Mouse (Mus musculus) layer of hippocampus, adult 8-10 months (tissue): ENCODE measurements at regions not wholly inside any gene's neighbourhood (a gene's known extent, or its start where the extent isn't known, plus 50 kb on each side); places are given as distances from the start of the nearest gene placed in this dataset.
"Not testable (repeated sequence)": the region's sequence is repeated elsewhere in the genome, so short reads cannot be mapped to it uniquely, and the experiment has no call there.

Experiments used
- DNase-seq, 2 experiments: peaks; one replicate each; pipeline ENCODE4 v3.0.0; 2022; ENCODE audit warnings: low spot score in 2 of 2

DNA sequence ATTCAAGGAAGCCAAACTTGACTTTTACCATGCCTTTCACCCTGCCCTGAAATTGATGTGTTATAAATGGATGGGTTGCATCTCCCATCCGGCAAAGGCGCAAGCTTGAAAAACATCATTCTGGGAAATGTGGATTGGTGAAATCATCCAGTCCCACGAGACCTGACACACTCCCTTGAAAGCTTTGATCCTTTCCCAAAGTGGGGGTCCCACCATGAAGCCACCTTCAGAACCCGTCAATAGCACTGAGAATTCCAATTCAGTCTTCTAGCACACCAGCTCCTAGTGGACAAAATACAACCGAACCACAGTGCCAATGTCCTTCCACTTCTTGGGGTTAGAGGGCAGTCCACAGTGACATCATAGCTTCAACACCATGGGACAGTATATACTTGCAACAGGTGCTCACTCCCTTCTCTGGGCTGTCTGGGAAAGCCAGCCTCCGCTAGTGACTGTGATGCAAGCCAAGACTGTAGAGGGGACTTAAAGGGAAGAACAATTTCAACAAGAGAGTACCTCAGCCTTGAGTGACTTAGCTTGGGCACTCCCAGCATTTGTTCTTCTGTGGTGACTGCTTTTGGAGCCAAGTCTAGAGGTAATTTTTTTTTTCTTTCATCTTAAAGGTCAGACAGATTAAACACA lies 126.6 kb upstream of the Gmds start:
- no peak for DNase-seq

DNA sequence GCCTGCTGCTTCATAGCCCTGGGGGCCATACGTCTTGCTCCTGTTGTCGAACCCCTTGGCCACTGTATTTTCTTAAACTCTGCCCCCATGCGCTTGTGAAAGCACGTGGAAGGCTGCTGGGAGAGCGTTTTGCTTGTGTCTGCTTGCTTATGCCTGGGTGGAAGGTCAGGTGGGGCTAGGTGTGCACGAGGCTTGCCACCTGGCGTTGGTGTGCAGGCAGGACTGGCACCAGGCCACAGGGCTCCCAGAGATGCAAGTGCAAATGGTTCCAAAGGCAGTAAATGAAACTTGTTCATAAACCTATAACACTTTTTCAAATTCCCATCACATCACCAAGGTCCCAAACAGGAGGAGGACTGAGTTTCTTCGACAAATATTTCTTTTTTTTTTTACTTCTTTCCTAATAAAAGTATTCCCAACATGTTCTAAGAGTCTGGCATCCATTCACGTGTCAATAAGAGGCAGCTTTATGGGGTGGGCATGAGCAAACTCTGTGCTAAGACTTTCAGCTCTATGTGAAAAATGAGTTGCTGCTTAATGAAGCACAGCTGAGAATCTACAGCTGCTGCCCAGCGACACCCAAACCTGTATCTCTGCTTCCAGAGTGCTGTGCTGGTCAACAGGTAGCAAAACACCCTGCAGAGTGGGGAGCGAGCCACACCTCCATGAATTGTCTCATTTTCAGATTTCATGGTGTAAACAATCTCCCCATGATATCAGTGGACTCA lies 116.0 kb upstream of the Gmds start:
- DNase-seq = no peak

DNA sequence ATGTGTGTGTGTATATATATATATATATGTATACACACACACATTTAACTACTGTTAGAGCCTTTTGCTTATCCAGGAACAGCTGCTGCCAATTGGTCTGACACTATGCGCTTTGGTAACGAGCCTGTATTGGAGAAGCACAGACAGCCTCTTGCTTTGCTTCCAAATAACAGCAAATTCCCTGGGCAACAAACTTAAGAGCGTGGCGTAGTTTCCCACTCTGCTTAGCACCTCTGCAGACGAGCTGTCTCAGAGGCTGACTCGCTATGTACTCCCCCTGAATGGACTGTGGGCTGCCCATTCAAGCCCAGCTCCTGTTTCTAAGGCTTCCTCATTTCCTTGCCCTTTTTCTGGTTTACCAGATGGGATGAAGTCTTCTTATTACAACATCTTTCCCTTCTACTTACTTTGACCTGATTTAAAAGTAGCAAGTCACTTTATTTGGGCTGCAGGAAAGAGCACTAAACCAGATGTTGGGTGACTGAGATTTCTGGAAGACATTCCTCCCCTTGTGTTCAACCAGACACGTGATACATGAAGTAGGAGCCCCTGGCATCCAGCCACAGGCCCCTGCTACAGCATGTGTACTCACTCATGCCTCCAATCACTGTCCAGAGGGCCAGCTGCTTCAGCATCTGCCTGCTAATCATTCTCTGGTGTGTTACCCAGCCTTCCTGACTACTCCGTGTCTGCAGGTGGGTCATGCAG lies 111.3 kb upstream of the Gmds start:
- no peak for DNase-seq

DNA sequence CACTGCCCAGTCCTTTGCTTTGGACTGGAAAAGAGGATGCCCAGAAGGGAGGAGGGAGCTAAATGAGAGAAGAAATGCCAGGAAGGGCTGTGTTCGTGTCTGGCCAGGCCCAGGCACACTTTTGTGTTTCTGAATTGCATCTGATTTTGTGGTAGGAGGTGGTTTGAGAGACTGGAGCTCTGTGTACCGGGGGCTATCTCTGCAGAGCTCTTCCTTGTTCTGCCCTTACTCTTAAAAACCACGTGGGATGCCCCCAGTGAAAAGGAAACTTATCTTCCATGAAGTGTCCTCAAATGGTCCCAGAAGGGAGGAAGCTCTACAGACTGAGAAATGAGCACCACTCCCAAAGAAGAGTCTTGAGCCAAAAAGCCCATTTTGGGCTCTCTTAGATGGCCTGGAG lies 106.0 kb upstream of the Gmds start:
- no peak for DNase-seq

DNA sequence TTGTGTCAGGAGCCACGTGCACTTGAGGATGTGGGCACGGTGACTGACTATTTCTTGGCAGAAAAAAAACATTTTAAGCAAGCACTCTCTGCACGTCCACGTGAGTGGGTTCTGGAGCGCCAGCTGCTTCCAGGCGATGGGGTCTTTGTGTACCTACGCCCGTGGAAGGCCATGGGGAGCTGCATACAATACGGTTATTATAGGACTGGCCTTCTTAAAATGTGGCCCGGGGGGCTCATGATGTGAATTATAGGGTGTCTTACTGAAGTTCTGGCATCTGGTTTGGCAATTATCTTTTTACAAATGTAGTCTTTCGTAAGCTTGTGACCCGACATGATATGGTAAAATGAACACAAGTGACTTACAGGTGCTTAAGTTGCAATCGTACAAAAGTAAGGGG lies 103.5 kb upstream of the Gmds start:
- DNase-seq = no peak

DNA sequence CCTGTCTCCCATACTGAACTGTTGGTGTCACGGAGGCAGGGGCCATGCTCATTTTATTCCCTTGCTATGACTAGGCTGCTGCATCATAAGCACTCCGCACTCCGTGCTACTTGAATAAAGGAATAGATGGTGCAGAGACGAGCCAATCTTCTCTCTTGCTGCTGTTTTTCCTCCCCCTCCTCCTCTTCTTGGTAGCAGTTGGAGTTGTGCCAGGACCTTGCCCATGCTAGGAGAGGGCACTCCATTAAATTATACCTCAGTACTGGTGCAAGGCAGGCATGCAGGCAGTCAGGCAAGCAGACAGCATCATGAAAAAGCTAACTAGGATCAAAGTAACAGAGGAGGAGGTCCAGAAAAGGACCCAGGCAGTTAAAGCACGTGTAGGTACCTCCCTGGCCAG lies 96.6 kb upstream of the Gmds start:
- no peak for DNase-seq

DNA sequence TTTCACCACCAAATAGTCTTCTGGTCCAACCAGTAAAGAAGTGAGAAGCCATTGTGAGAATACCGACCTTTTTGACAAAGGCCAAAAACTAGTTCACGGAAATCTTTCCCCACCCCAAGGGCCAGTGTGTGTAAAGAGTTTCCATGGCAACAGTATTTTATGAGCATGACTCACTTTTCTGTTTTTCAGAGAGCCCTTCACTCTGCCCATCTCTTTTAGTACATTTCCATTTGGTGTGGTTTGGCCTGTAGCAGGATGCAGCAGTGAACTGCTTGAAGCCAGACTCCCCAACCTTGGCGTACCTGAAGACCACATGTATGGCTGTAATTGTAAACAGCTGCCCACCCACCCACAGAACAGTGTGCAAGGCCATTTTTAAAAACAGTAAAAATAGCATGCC lies 89.9 kb upstream of the Gmds start:
- no peak for DNase-seq

DNA sequence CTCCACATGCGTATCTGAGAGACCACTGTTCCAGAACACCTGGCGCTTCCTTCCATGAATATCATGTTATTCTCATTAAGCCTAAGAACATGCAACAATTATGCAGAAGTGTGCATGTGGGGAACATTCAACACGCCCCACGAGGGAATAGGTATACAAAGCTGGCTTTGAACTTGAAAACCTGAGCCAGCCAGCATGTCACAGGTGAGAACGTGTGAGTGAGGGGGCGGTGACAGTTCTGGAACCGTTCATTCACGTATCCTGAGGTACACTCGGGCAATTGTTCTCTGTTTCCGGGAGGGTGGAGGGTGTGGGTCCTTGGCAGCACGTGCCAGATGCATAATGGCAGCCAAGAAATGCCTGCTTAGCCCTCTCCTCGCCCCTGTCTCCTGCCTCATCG lies 88.4 kb upstream of the Gmds start:
- no peak for DNase-seq

DNA sequence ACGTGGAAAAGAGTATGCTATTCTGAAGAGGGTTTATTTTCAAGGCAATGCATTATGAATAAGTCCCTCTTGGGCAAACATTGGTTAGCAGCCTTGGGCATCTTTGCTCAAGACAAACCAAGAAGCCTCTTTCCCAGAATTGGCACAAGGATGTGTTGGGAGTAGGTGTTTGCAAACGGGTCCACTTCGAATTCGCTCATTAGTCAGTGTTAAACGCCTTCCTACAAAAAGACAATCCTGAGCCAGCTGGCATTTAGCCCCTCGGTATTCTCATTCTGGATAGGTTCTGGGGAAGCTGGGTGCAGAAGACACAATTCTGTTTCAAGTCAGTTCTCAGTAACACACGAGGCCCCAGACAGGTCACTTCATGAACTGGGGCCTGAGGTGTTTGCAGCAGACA lies 87.7 kb upstream of the Gmds start:
- peak in 1 of 2 experiments; percentile 8 for DNase-seq

DNA sequence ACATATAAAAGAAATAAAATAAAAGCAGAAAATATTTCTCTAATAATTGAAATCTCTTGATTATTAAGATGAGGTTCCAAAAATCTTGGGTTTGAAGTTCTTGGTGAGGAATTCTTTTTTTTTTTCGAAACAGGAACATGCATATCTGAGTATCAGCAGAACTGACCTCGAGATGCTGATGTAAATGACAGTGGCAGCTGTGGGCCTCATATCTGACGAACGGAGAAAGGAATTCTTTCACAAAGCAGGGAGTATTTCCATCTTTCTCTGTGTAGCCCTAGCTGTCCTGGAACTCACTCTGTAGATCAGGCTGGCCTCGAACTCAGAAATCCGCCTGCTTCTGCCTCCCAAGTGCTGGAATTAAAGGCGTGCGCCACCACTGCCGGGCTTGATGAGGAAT lies 86.0 kb upstream of the Gmds start:
- not testable (repeated sequence) for DNase-seq

DNA sequence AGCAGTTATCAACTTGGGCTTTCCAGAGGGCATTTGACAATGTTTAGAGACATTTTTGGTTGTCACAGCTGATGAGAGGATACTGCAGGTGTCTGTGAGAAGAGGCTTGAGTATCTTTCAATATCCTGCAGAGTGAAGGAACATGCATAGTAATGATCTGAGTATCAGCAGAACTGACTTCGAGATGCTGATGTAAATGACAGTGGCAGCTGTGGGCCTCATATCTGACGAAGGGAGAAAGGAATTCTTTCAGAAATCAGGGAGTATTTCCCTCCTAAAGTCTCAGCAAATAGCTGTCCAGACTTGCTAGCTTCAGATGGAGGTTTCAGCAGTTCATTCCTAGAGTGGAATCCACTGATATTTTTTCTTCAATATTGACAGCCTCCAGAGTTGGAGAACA lies 83.9 kb upstream of the Gmds start:
- DNase-seq = no peak

DNA sequence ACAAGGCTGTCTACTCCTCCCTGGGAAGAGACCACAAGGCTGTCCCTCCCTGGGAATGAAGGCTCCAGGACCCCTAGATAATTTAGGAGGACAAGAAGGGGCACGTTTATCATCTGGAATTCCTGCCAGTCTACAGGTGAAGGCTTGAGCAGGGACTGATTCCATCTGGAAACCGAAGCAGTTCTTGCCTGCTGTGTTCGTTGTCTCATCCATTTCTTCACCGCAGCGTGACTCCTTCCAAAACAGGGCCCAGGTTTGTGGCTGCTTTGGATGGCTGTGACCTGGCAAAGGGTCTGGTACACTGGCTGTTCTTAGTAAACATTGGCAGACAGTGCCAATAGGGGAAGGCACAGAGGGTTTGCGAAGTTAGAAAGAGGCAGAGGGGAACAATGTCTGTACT lies 80.8 kb upstream of the Gmds start:
- DNase-seq = no peak

DNA sequence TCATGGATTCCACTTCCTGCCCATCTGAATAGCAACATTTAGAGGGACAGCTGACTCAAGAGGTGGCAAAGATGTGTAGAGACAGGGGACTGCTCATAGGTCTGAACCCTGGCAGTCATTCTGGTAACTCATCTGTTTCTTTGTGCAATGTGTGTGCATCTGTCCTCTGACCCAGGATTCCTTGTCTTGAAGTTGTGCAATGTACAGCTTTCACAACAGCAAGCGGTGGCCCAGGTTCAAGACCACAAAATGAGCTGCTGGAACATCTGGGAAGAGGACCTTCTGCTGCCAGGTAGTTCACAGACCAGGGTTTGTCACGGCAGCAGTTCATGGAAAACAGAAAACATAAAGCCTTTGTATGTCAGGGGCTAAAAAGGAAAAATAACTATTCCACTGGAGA lies 80.1 kb upstream of the Gmds start:
- no peak for DNase-seq

DNA sequence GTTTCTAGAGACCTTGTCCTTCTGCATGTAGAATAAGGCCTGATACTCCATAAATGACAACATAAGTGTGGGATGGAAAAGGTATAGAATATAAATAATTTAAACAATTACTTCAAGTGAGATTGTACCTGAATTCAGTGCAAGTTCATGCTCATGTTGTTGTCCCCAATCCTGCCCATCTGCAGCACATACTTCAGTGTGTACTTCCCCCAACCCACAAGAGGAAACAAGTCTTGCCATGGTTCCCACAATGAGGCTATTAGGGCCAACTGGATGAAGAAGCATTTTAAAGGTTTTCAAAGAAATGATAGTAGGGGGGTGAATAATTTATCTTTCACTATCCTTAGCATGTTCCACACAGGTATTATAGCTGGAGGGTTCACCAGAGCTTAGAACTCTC lies 79.4 kb upstream of the Gmds start:
- no peak for DNase-seq

DNA sequence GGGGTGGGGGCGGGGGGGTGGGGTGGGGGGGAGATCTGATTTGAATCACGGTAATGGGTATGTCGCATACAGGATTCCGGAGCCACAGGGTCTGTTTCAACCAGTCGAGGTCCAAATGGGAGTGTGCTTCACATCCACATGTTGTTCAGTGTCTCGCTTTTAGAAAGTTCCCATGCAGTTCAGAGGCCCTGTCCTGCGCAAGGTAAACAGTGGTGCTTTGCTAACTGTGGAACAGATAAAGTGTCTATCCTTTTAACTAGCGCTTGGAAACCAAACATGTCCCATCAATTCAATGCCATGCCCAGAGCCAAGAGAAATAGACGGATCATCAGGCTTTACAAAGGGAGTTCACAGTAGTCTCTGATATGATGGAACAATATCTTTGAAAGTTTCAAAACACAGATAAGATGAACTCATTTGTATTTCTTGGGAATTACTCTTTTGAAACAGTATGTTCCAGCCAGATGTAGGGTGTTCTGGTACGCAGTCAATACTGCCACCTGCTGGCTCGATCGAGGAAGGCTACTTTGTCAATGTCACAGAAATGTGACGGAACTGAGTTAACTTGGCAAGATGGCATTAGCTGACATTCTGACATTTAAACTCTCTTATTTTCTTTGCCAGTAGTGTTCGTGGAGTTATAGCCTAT lies 72.9 kb upstream of the Gmds start:
- peak; percentile 22 to 74 for DNase-seq

DNA sequence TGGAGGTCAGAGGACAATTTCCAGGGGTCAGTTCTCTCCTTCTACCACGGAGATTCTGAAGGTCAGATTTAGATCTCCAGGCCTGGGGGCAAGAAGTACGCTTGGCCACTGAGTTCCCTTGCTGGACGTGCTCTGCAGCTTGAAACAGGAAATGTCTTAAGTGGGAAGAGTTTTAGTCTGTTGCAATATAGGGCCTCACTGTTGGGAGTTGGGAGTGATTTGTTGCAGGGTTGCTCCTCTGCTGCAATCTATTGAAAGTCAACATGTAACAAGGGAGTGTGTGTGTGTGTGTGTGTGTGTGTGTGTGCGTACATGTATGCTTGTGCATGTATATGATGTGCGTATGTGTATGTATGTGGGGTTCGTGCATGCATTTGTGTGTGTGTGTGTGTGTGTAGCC lies 71.5 kb upstream of the Gmds start:
- DNase-seq = no peak

DNA sequence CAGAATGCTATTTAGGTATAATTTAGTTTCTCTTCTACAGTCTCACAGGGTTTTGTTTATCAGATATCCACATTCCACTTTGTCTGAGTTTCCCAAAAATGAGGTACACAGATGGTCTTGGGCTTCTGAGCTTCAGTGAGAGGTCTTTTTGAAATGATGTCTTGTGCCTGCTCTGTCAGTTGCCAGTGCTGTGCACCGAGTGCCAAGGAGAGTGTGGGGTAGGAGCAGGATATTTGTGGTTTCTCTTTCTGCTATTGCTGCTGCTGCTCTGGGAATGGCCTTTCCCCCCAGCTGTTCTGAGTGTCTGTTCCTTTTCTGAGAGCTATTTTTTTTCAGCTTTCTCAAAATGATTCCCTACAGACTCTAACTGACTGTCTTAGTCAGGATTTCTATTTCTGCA lies 60.1 kb upstream of the Gmds start:
- DNase-seq = no peak
